Mouse (Mus musculus) neural tube, embryonic 11.5 days (tissue): ENCODE results near the gene Cyth1. TPM values are rescaled to one million over a fixed set of nuclear protein-coding genes. Genes with fewer than 3 reads are reported as not detected.
A peak's percentile ranks its signal among the peaks of the same experiment; 100 is the strongest.

ENCODE experiments used
- ATAC-seq: fragments of 200-750 bp; cut with Nextera tagmentation; 2 replicates; pipeline ENCODE4 v1.8.0; 2017; ENCODE audit warnings: moderate number of reproducible peaks, mild to moderate bottlenecking, moderate TSS enrichment, moderate library complexity; ENCODE audit not compliant: insufficient read depth, low FRiP score, low TSS enrichment
- DNase-seq: peaks from one replicate; pipeline ENCODE4 v3.0.0-alpha.2; 2015; ENCODE audit warnings: low spot score
- H3K27ac ChIP-seq: fragments of 300-500 bp; sonication (generic); 2 replicates; pipeline ENCODE4 v1.5.1; 2014; ENCODE audit warnings: low read depth, mild to moderate bottlenecking, low read length
- H3K27me3 ChIP-seq: fragments of 300-500 bp; sonication (generic); 2 replicates; pipeline ENCODE4 v1.6.1; 2014; ENCODE audit warnings: mild to moderate bottlenecking, low read length, mixed read lengths; ENCODE audit not compliant: control insufficient read depth, insufficient read depth
- H3K36me3 ChIP-seq: fragments of 300-500 bp; sonication (generic); 2 replicates; pipeline ENCODE4 v1.6.1; 2014; ENCODE audit warnings: mild to moderate bottlenecking, low read length, moderate library complexity, mixed read lengths; ENCODE audit not compliant: control insufficient read depth, insufficient read depth
- H3K4me1 ChIP-seq: fragments of 300-500 bp; sonication (generic); 2 replicates; pipeline ENCODE4 v1.6.1; 2014; ENCODE audit warnings: low read length, mixed read lengths; ENCODE audit not compliant: control insufficient read depth, insufficient read depth
- H3K4me2 ChIP-seq: fragments of 300-500 bp; sonication (generic); 2 replicates; pipeline ENCODE4 v1.6.1; 2014; ENCODE audit warnings: low read depth, mild to moderate bottlenecking, moderate library complexity
- H3K4me3 ChIP-seq: fragments of 300-500 bp; sonication (generic); 2 replicates; pipeline ENCODE4 v1.5.1; 2014; ENCODE audit warnings: low read depth, low read length
- H3K9ac ChIP-seq: fragments of 300-500 bp; sonication (generic); 2 replicates; pipeline ENCODE4 v1.6.1; 2014; ENCODE audit warnings: mild to moderate bottlenecking, low read length
- H3K9me3 ChIP-seq: fragments of 300-500 bp; sonication (generic); 2 replicates; pipeline ENCODE4 v1.6.1; 2016; ENCODE audit warnings: low read length; ENCODE audit not compliant: control insufficient read depth
- WGBS: fragments of 180-500 bp; shearing (Covaris S2); extraction: QIAGEN DNeasy Blood & Tissue Kit; methylation state at CpG from one replicate; pipeline ENCODE4 v1.1.7; 2014; 5-methylcytosine and 5-hydroxymethylcytosine counted together
- polyA plus RNA-seq: library from polyadenylated mRNA; unstranded; fragments of >200 nt; fragmentation: Nextera tagmentation; extraction: Ambion mirVana; gene quantifications from 2 replicates; pipeline ENCODE4 v1.2.1, GENCODE M21; 2014

Gene Cyth1
- polyA plus RNA-seq, 1 experiment from 2014 or later, result 15.8 TPM

DNA sequence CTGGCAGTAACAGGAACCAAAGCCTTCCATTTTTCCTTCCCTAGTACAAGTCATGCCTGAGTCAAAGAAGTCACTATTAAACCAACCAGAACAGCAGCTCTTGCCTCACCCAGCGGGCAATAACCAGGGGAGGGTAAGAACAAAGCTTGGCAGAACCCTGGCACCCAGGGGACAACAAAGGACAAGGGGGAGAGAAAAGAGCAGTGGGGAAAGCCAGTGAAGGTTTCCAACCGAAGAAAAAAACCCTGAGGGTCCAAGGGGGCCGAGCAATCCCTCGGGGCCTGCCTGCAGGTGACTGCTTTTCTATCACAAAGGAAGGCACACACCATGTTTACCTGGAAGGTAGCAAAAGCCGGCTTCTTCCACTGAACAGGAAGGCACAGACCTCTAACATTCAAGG, 1.7 kb downstream of the Cyth1 start:
- peak overlapping the region; percentile 83 for H3K9ac ChIP-seq
- no peaks in the 10 kb centered on the region for H3K36me3 ChIP-seq
- H3K4me1 ChIP-seq, result peaks cover 11% of the 10 kb centered on the region
- peak overlapping the region; percentile 94 for H3K4me2 ChIP-seq
- ATAC-seq, result no peak
- WGBS, result 62% methylated on average over 5 of the region's 5 CpGs
- no peak for DNase-seq
- no peak overlapping the region for H3K27ac ChIP-seq
- H3K9me3 ChIP-seq, result no peaks in the 10 kb centered on the region
- no peaks in the 10 kb centered on the region for H3K27me3 ChIP-seq
- H3K4me3 ChIP-seq, result peak overlapping the region; percentile 83

DNA sequence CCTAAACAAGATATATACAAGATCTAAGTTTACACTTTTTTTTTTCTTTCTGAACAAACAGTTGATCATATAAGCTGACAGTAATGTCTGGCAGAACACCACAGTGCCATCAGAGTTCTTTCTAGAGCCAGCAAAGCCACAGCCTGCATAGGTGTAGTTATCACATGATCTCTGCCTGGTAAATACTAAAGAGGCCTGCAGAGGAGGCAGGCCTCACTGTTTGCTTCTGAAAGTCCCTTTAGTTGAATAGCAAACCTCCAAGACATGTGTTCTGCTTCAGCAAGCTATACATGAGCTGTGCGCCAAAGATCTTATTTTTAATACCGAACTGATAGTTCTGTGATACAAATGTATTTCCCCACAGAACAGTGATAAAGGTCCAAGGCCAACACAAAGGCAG, 3.3 kb downstream of the Cyth1 start:
- DNase-seq (no peak), ATAC-seq (no peak)
- H3K27me3 ChIP-seq, result no peaks in the 10 kb centered on the region
- no peak overlapping the region for H3K4me3 ChIP-seq
- no peak overlapping the region for H3K9ac ChIP-seq
- H3K36me3 ChIP-seq, result no peaks in the 10 kb centered on the region
- H3K27ac ChIP-seq, result no peak overlapping the region
- WGBS, result 94% methylated on average over 2 of the region's 2 CpGs
- no peak overlapping the region for H3K4me2 ChIP-seq
- no peaks in the 10 kb centered on the region for H3K9me3 ChIP-seq
- peaks cover 11% of the 10 kb centered on the region for H3K4me1 ChIP-seq

- 91% methylated on average over 6 of the region's 6 CpGs for WGBS
- Histone ChIP-seq H3K27ac (no peak overlapping the region), H3K4me3 (no peak overlapping the region), H3K36me3 (no peaks in the 10 kb centered on the region), H3K9me3 (no peaks in the 10 kb centered on the region), H3K27me3 (no peaks in the 10 kb centered on the region), H3K4me1 (peaks cover 18% of the 10 kb centered on the region), H3K4me2 (no peak overlapping the region), H3K9ac (no peak overlapping the region)
- ATAC-seq (no peak), DNase-seq (no peak)
Measured at GRCm38 (mm10) chr11:118243627-118244261, 4.6 kb downstream of the Cyth1 start.

- ATAC-seq (no peak), DNase-seq (no peak)
- Histone ChIP-seq H3K4me2 (no peak overlapping the region), H3K9ac (no peak overlapping the region), H3K9me3 (no peaks in the 10 kb centered on the region), H3K4me3 (no peak overlapping the region), H3K27ac (no peak overlapping the region), H3K36me3 (no peaks in the 10 kb centered on the region), H3K4me1 (peaks cover 18% of the 10 kb centered on the region), H3K27me3 (no peaks in the 10 kb centered on the region)
- WGBS, result 82% methylated on average over 4 of the region's 4 CpGs
Measured at GRCm38 (mm10) chr11:118242506-118242905, 5.9 kb downstream of the Cyth1 start.

- Histone ChIP-seq H3K27ac (peak overlapping the region; percentile 49), H3K4me3 (no peak overlapping the region), H3K27me3 (no peaks in the 10 kb centered on the region), H3K36me3 (no peaks in the 10 kb centered on the region), H3K4me2 (no peak overlapping the region), H3K9ac (no peak overlapping the region), H3K4me1 (peaks cover 18% of the 10 kb centered on the region), H3K9me3 (no peaks in the 10 kb centered on the region)
- ATAC-seq, result no peak
- no peak for DNase-seq
- 87% methylated on average over 4 of the region's 4 CpGs for WGBS
Measured at GRCm38 (mm10) chr11:118240388-118240787, 8.0 kb downstream of the Cyth1 start.

GRCm38 (mm10) chr11:118239281-118240198, 8.9 kb downstream of the Cyth1 start:
- Histone ChIP-seq H3K27ac (peak overlapping the region; percentile 49), H3K4me3 (no peak overlapping the region), H3K27me3 (no peaks in the 10 kb centered on the region), H3K4me2 (no peak overlapping the region), H3K36me3 (no peaks in the 10 kb centered on the region), H3K9me3 (no peaks in the 10 kb centered on the region), H3K9ac (no peak overlapping the region), H3K4me1 (peaks cover 18% of the 10 kb centered on the region)
- no peak for ATAC-seq
- peak; percentile 60 for DNase-seq
- 47% methylated on average over 14 of the region's 14 CpGs for WGBS

- H3K4me2 ChIP-seq, result no peak overlapping the region
- no peaks in the 10 kb centered on the region for H3K36me3 ChIP-seq
- H3K4me3 ChIP-seq, result no peak overlapping the region
- DNase-seq, result no peak
- H3K27me3 ChIP-seq, result no peaks in the 10 kb centered on the region
- peaks cover 18% of the 10 kb centered on the region for H3K4me1 ChIP-seq
- no peaks in the 10 kb centered on the region for H3K9me3 ChIP-seq
- WGBS, result 68% methylated on average over 6 of the region's 6 CpGs
- no peak overlapping the region for H3K9ac ChIP-seq
- ATAC-seq, result no peak
- 0 out of 2 replicates have a peak overlapping the region, but pooled peaks have one; percentile 6 for H3K27ac ChIP-seq
Measured at GRCm38 (mm10) chr11:118236520-118237190, 11.7 kb downstream of the Cyth1 start.

GRCm38 (mm10) chr11:118234929-118235328, 13.5 kb downstream of the Cyth1 start:
- DNase-seq (no peak), ATAC-seq (no peak)
- no peak overlapping the region for H3K4me3 ChIP-seq
- H3K4me2 ChIP-seq, result no peak overlapping the region
- no peak overlapping the region for H3K27ac ChIP-seq
- no peaks in the 10 kb centered on the region for H3K9me3 ChIP-seq
- no peak overlapping the region for H3K9ac ChIP-seq
- no peaks in the 10 kb centered on the region for H3K27me3 ChIP-seq
- H3K4me1 ChIP-seq, result peaks cover 16% of the 10 kb centered on the region
- WGBS, result 76% methylated on average over 7 of the region's 7 CpGs
- H3K36me3 ChIP-seq, result no peaks in the 10 kb centered on the region
